Mouse (Mus musculus) left cerebral cortex, postnatal 14 days (tissue): ENCODE results near the gene Slc25a28. TPM values are rescaled to one million over a fixed set of nuclear protein-coding genes. Genes with fewer than 3 reads are reported as not detected.

ENCODE experiments used
- DNase-seq, 2 experiments: peaks; one replicate each; pipeline ENCODE4 v3.0.0; 2021 to 2022; ENCODE audit warnings: low spot score in 2 of 2, mixed read lengths in 1 of 2
- intact Hi-C: fragments of 180-260 bp; cut with DNase I; formaldehyde crosslinking; loops from one replicate; pipeline ENCODE4 v1.15.1; 2025
- microRNA-seq, 2 experiments: library from miRNA; unstranded; fragments of <30 nt; microRNA quantifications; one replicate each; pipeline ENCODE4 v1.2.0; 2022
- total RNA-seq, 2 experiments: library from RNA; stranded (reverse); gene quantifications; 2 replicates each; pipeline ENCODE4 v1.2.3; 2021

Gene Slc25a28
- total RNA-seq, 2 experiments from 2014 or later, result 30.2 to 36.4 TPM

DNA sequence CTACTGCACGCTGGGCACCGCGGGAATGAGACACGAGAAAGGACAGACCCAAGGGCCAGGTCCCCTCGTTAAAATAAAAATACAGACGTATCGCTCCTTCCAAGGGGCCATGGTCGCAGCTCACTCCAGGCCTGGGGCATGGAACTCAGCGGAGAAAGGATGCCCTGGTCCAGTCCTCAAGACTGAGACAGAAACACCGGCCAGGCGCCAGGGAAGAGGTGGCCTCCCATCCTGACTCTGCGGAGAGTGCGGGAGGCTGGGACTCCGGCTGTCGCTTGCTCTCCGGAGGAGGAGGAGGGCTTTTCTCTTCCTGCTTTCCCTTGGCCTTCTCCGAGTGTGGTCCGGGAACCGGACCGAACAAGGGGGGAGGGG lies 59.6 kb downstream of the Slc25a28 start:
- DNase-seq, result no peak
- intact Hi-C loops, result loop anchor here (5.0 kb wide), 1 partner anchor 33 kb away; no protein-coding TSS in a partner anchor

DNA sequence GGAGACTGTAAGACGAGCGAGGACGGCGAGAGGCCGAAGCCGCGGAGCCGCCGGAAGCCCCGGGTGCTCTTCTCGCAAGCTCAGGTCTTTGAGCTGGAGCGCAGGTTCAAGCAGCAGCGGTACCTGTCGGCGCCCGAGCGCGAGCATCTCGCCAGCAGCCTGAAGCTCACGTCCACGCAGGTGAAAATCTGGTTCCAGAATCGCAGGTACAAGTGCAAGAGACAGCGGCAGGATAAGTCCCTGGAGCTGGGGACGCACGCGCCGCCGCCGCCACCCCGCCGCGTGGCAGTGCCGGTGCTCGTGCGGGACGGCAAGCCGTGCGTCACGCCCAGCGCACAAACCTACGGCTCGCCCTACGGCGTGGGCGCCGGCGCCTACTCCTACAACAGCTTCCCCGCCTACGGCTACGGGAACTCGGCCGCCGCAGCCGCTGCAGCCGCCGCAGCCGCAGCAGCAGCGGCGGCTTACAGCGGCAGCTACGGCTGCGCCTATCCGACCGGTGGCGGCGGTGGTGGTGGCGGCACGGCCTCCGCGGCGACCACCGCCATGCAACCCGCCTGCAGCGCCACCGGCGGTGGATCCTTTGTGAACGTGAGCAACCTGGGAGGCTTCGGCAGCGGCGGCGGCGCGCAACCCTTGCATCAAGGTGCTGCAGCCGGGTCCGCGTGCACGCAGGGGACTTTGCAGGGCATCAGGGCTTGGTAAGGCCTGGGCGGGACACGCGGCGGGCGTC lies 60.2 kb downstream of the Slc25a28 start:
- intact Hi-C loops, result loop anchor here (5.0 kb wide), 1 partner anchor 32 kb away; no protein-coding TSS in a partner anchor

More for the DNA sequence above, 60.2 kb downstream of the Slc25a28 start:
- DNase-seq, result no peak

Small RNA genes within 50 kb of the gene (microRNA-seq; reads per million reads assigned to microRNA genes)
- 0 reads per million in 2 experiments for gene Gm22646

Other genes starting within 250 kb of the Slc25a28 start
- gene Cnnm1, start 234.4 kb downstream of the Slc25a28 start, total RNA-seq, result 10 to 100 TPM; 73.1 to 76.9 TPM
- 100 to 1,000 TPM; 324 to 342 TPM for gene Got1, start 150.3 kb downstream of the Slc25a28 start, total RNA-seq
- not detected for gene Nkx2-3, start 62.6 kb downstream of the Slc25a28 start, total RNA-seq
- 10 to 100 TPM; 24.0 to 25.6 TPM for gene Entpd7, start 14.8 kb upstream of the Slc25a28 start, total RNA-seq
- gene Cutc, start 78.1 kb upstream of the Slc25a28 start, total RNA-seq, result 1 to 10 TPM; 4.0 to 6.0 TPM
- gene Cox15, start 78.1 kb upstream of the Slc25a28 start, total RNA-seq, result 10 to 100 TPM; 18.6 to 19.2 TPM
- gene Abcc2, start 107.3 kb upstream of the Slc25a28 start, total RNA-seq, result under 1 TPM; 0.11 to 0.66 TPM